Mouse (Mus musculus) stomach, embryonic 14.5 days (tissue): ENCODE results near the gene Nfib. TPM values are rescaled to one million over a fixed set of nuclear protein-coding genes. Genes with fewer than 3 reads are reported as not detected.
A peak's percentile ranks its signal among the peaks of the same experiment; 100 is the strongest.

Experiments
- ATAC-seq: fragments of 200-750 bp; cut with Nextera tagmentation; 2 replicates; pipeline ENCODE4 v1.8.0; 2017; ENCODE audit warnings: low read depth, moderate TSS enrichment; ENCODE audit not compliant: insufficient number of reproducible peaks, insufficient read depth, low FRiP score
- H3K27ac ChIP-seq: fragments of 300-500 bp; sonication (generic); 2 replicates; pipeline ENCODE4 v1.5.1; 2014; ENCODE audit warnings: mild to moderate bottlenecking, low read length, moderate library complexity, mixed read lengths
- H3K27me3 ChIP-seq: fragments of 300-500 bp; sonication (generic); 2 replicates; pipeline ENCODE4 v1.6.1; 2014; ENCODE audit warnings: low read length, control low read depth, mixed read lengths; ENCODE audit not compliant: control insufficient read depth, insufficient read depth
- H3K36me3 ChIP-seq: fragments of 300-500 bp; sonication (generic); 2 replicates; pipeline ENCODE4 v1.6.1; 2014; ENCODE audit warnings: mild to moderate bottlenecking, control low read depth, low read length, moderate library complexity, mixed read lengths; ENCODE audit not compliant: control insufficient read depth, insufficient read depth
- H3K4me1 ChIP-seq: fragments of 300-500 bp; sonication (generic); 2 replicates; pipeline ENCODE4 v1.6.1; 2014; ENCODE audit warnings: low read length, control low read depth, mixed read lengths; ENCODE audit not compliant: control insufficient read depth, insufficient read depth
- H3K4me2 ChIP-seq: fragments of 300-500 bp; sonication (generic); replicated peaks from 2 replicates; pipeline ENCODE4 v1.6.1; 2014; ENCODE audit warnings: low read depth, low read length, control low read depth
- H3K4me3 ChIP-seq: fragments of 300-500 bp; sonication (generic); 2 replicates; pipeline ENCODE4 v1.5.1; 2014; ENCODE audit warnings: low read depth, low read length, control low read depth
- H3K9ac ChIP-seq: fragments of 300-500 bp; sonication (generic); replicated peaks from 2 replicates; pipeline ENCODE4 v1.6.1; 2014; ENCODE audit warnings: low read depth, mild to moderate bottlenecking, control low read depth, low read length, moderate library complexity, mixed read lengths
- H3K9me3 ChIP-seq: fragments of 300-500 bp; sonication (generic); 2 replicates; pipeline ENCODE4 v1.6.1; 2016; ENCODE audit warnings: low read depth, low read length, control low read depth; ENCODE audit not compliant: control insufficient read depth
- WGBS: fragments of 180-500 bp; shearing (Covaris S2); extraction: QIAGEN DNeasy Blood & Tissue Kit; methylation state at CpG from one replicate; pipeline ENCODE4 v1.1.7; 2014; 5-methylcytosine and 5-hydroxymethylcytosine counted together
- polyA plus RNA-seq: library from polyadenylated mRNA; unstranded; fragments of >200 nt; fragmentation: Nextera tagmentation; extraction: Ambion mirVana; gene quantifications from 2 replicates; pipeline ENCODE4 v1.2.1, GENCODE M21; 2014

Gene Nfib
- polyA plus RNA-seq, 1 experiment from 2014 or later = 94.5 TPM

DNA sequence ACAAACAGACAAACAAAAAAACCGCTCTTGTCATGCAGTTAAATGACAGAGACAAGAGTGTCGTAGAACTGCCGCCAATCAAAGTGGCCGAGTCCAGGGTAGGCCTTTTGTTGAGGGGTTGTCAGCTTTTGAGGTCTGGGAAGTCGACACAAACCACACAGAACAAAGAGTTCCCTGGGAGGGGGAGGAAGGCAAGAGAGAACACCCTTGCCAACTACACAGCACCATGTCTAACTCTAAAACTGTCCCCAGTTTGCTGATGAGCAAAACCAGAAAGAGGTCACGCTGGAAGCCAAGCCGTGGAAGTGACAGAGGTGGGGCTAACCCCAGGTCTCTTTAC lies 91.1 kb downstream of the Nfib start:
- H3K4me3 ChIP-seq = no peak overlapping the region
- H3K27ac ChIP-seq = no peak overlapping the region
- no peak for ATAC-seq
- H3K4me2 ChIP-seq = no peak overlapping the region
- WGBS = 54% methylated on average over 7 of the region's 7 CpGs
- no peak overlapping the region for H3K9ac ChIP-seq
- H3K27me3 ChIP-seq = no peaks in the 10 kb centered on the region
- H3K9me3 ChIP-seq = no peaks in the 10 kb centered on the region
- H3K4me1 ChIP-seq = 0 out of 2 replicates have a peak, but pooled peaks cover 4% of the 10 kb centered on the region
- H3K36me3 ChIP-seq = no peaks in the 10 kb centered on the region

DNA sequence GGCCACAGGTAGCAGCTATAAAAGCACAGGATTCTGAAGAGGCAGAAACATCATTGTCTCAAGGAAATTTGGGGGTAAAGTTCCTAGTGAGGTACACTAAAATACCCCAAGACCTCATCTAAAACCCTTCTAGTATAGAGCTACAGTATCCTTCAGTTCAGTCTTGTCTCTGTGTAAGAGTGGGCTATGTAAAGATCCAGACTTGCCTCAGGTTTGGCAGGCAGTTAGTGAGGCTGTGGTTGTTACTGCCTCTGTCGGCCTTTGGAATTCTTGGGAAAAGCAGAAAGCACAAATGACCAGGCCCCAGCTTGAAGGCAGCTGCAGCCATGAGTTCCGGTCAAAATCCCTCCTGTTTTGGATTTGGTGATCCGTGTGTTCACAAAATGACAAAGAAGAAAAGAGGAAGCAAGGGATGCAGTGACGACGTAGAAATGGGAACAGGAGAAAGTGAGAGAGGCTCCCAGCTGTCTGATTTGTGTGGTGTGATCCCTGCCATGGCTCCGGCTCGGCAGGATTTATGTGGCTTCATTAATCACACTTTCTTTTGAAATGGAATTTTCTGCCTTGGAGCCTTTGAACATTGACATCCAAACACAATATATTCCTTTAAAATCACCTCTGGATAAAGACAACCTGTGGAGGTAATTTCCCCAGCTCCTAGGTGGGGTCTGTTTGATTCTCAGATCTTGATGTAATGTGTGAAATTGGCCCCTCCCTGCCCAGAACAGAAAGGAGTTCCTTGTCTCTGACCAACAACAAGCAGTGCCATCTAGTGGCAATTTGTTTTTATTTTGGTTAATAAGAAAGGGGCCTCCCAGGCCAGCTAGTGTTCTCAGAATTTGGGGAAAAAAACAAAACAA lies 91.7 kb downstream of the Nfib start:
- no peak for ATAC-seq
- no peaks in the 10 kb centered on the region for H3K27me3 ChIP-seq
- no peaks in the 10 kb centered on the region for H3K36me3 ChIP-seq
- H3K27ac ChIP-seq = no peak overlapping the region
- H3K4me2 ChIP-seq = no peak overlapping the region
- no peaks in the 10 kb centered on the region for H3K4me1 ChIP-seq
- no peaks in the 10 kb centered on the region for H3K9me3 ChIP-seq
- WGBS = 25% methylated on average over 7 of the region's 7 CpGs
- H3K4me3 ChIP-seq = no peak overlapping the region
- H3K9ac ChIP-seq = no peak overlapping the region

DNA sequence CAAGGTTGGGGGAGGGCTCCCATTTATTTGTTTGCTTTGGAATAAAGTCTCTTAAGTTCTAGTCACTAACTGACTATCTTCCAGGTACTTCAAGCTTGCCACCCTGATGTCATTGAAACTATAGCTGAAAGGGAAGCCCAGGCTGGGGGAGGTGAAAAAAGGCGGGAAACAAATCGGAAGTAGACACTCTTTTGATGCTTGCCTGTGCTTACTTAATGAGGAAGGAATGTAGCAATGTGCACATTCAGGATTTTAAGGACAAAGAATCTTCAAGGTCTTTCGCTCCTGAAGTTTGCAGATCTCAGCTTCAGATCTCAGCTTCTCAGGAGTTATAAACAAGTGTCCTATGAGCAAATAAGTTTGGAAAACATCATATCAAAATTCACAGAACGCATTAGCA lies 95.9 kb downstream of the Nfib start:
- no peaks in the 10 kb centered on the region for H3K27me3 ChIP-seq
- no peaks in the 10 kb centered on the region for H3K36me3 ChIP-seq
- no peak overlapping the region for H3K27ac ChIP-seq
- H3K4me1 ChIP-seq = peaks cover 5% of the 10 kb centered on the region
- no peak overlapping the region for H3K4me2 ChIP-seq
- H3K4me3 ChIP-seq = no peak overlapping the region
- no peak overlapping the region for H3K9ac ChIP-seq
- no peak for ATAC-seq
- 61% methylated on average over 4 of the region's 4 CpGs for WGBS
- no peaks in the 10 kb centered on the region for H3K9me3 ChIP-seq

DNA sequence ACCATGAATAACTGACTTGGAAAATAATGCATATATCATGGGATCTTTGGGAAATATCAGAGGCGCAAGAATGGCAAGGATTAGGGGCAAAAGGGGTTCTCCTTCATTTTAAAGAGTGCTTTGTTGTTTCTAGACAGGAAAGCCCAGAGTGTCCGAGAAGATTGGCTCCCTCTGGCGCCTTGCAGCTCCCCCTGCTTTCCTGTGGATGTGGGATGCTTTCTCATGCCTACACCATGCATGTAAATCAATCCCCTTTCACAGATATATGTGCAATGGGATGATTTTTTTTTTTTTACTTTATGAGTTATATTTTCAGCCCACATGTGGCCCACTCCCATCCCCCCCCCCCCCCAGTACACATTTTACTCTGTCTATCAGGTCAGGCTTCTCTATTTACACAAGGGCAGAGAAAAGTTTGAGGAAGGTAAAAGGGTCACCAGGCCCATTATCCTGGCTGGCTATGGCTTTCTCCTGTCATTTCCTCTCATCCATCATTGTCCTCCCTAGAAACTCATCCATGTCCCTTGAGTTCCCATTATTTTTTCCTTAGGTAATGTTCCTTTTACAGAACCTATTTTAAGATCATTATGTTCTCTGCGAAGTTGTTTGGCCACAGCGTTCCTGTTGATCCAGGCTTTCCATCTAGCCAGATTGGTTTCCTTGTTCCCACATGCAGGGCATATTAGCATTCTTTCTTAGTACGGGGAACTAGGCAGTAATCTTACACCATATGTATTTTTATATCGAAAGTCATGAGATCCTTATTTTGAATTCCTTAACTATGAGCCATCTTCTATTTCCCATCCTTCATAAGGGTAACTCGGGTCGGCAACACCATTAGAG lies 96.6 kb downstream of the Nfib start:
- Histone ChIP-seq H3K27ac (no peak overlapping the region), H3K4me3 (no peak overlapping the region), H3K4me2 (no peak overlapping the region), H3K36me3 (no peaks in the 10 kb centered on the region), H3K4me1 (peaks cover 9% of the 10 kb centered on the region), H3K9ac (no peak overlapping the region), H3K27me3 (no peaks in the 10 kb centered on the region), H3K9me3 (no peaks in the 10 kb centered on the region)
- no peak for ATAC-seq
- WGBS = 54% methylated on average over 9 of the region's 9 CpGs

DNA sequence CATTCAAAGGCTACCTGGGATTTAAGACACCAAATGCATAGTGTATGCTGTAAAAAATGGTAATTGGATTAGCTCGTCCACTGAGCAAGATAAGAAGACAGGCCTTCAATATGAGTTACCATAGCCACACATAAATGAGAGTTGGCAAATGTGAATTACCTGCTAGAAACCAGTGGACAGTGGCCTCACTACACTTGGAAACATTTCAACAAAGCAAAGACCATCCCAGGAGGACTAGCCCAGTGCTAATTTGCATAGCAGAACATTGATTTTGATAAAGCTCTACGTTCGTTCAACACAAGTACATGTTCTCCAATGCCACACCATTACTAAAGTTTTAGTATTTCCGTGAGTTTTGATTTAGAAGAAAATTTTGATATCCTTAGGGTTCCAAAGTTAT lies 98.3 kb downstream of the Nfib start:
- H3K36me3 ChIP-seq = no peaks in the 10 kb centered on the region
- WGBS = 90% methylated on average over 4 of the region's 4 CpGs
- no peak for ATAC-seq
- H3K27me3 ChIP-seq = no peaks in the 10 kb centered on the region
- H3K4me1 ChIP-seq = peaks cover 9% of the 10 kb centered on the region
- H3K4me2 ChIP-seq = no peak overlapping the region
- H3K27ac ChIP-seq = no peak overlapping the region
- H3K4me3 ChIP-seq = no peak overlapping the region
- no peak overlapping the region for H3K9ac ChIP-seq
- no peaks in the 10 kb centered on the region for H3K9me3 ChIP-seq

DNA sequence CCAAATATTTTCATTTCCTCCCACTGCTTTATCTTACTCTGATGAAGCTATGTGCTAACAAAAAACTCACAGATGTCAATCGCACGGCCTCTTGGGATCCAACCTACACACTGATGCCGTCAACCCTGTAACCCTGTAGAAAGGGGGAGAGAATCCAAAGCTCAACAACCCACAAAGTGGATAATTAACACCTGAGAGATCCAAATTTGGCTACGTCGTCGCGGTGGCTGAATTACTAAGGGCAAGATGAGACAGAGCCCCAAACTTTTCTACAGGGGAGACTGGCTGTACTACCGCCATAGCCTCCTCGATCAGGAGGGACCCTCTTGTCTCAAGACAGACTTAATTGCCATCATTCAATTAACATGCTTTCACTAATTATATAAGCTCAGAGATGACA lies 99.2 kb downstream of the Nfib start:
- H3K4me3 ChIP-seq = no peak overlapping the region
- WGBS = 85% methylated on average over 9 of the region's 9 CpGs
- H3K27me3 ChIP-seq = no peaks in the 10 kb centered on the region
- H3K4me1 ChIP-seq = peaks cover 9% of the 10 kb centered on the region
- no peak overlapping the region for H3K27ac ChIP-seq
- no peak for ATAC-seq
- no peaks in the 10 kb centered on the region for H3K36me3 ChIP-seq
- H3K9me3 ChIP-seq = no peaks in the 10 kb centered on the region
- H3K9ac ChIP-seq = no peak overlapping the region
- H3K4me2 ChIP-seq = no peak overlapping the region

DNA sequence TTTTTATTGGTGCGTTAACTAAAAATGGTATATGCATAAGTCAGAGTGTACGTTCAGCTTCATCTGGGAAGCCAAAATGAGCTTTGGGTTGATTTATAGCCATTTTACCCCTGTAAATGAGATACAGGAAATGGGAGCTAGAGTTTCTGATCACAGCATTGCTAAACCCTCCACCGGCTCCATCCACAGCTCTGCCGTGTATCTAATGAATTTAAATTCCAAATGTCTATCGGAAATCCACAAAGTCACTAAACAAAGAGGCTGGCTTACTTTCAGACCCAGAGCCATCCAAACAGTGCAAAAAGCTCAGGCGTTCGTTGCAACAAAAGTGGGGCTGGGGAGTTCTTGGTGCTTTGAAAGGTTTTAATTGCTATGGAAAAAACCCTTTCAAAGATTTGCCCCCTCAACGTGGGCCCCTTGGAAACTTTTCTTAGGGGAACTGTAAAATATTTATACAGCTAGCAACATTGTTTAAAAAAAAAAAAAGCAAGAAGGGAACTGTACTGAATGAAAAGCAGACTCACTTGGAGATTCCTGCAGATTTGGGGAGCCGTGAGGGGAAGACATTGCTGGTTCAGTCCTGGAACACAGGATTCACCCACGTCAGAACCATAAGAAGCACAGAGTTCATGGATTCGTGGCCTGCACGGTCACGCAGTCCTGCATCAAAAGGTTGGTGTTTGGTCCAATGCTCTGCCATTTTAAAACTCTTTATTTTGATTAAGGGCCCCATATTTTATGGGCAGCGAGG lies 100.3 kb downstream of the Nfib start:
- H3K9ac ChIP-seq = no peak overlapping the region
- peak overlapping the region; percentile 55 for H3K27ac ChIP-seq
- peaks cover 9% of the 10 kb centered on the region for H3K4me1 ChIP-seq
- no peak for ATAC-seq
- no peaks in the 10 kb centered on the region for H3K36me3 ChIP-seq
- 44% methylated on average over 14 of the region's 14 CpGs for WGBS
- H3K4me3 ChIP-seq = no peak overlapping the region
- no peaks in the 10 kb centered on the region for H3K27me3 ChIP-seq
- 0 out of 2 replicates have a peak overlapping the region, but pooled peaks have one; percentile 19 for H3K4me2 ChIP-seq
- H3K9me3 ChIP-seq = peaks cover 4% of the 10 kb centered on the region; the same call in 1 of the 2 replicates

DNA sequence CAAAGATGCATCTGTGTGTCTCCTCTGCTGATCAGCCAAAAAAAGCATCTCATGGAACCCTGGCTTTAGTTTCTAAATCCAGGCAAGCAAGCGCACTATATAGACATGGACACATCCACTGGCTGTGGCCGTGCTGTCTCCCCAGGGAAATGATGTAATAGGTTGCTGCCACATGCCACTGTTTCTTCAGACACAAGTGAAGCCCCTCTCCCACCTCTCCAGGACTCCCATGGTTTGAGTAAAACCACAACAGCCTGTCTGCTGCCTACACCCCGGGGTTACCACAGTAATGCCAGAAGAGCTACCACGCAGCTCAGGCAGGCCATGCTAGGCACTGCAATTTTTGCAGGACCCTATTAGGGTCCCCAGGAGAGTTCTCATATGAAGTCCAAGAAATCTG lies 101.0 kb downstream of the Nfib start:
- Histone ChIP-seq H3K4me2 (peak overlapping the region; percentile 19; the same call in 1 of the 2 replicates), H3K4me3 (no peak overlapping the region), H3K27me3 (no peaks in the 10 kb centered on the region), H3K9ac (no peak overlapping the region), H3K36me3 (no peaks in the 10 kb centered on the region), H3K9me3 (peaks cover 4% of the 10 kb centered on the region; the same call in 1 of the 2 replicates), H3K4me1 (peaks cover 9% of the 10 kb centered on the region), H3K27ac (peak overlapping the region; percentile 55)
- WGBS = 52% methylated on average over 4 of the region's 4 CpGs
- ATAC-seq = no peak
